Mouse (Mus musculus): ENCODE measurements around the gene Rap1gds1. TPM values are rescaled to one million over a fixed set of nuclear protein-coding genes. Genes with fewer than 3 reads are reported as not detected.

The Rap1gds1 gene
- polyA plus RNA-seq, 1 experiment from 2014 or later = 50.3 TPM

- peak; percentile 98 for ATAC-seq (replicated peaks; ENCODE audit: insufficient number of reproducible peaks, low FRiP score, low TSS enrichment)
- 0 out of 2 replicates have a peak, but pooled peaks cover 2% of the 10 kb centered on the region for H3K9me3 ChIP-seq (replicated peaks; ENCODE audit: control insufficient read depth, low read length)
- no peaks in the 10 kb centered on the region for H3K27me3 ChIP-seq (ENCODE audit: control insufficient read depth, insufficient read depth, low read length)
- peak overlapping the region; percentile 91 for H3K27ac ChIP-seq (ENCODE audit: low read depth, low read length)
- no peaks in the 10 kb centered on the region for H3K36me3 ChIP-seq (ENCODE audit: control insufficient read depth, insufficient read depth, low read length)
- WGBS (ENCODE audit: insufficient replicate concordance) = under 1% methylated on average over 66 of the region's 72 CpGs
- no peaks in the 10 kb centered on the region for H3K4me1 ChIP-seq (ENCODE audit: control insufficient read depth, insufficient read depth, low read length)
- peak overlapping the region; percentile 88 for H3K9ac ChIP-seq (ENCODE audit: low read depth, low read length)
- H3K4me3 ChIP-seq (ENCODE audit: low read depth, low read length) = peak overlapping the region; percentile 92
- H3K4me2 ChIP-seq = peak overlapping the region; percentile 85
Observed at GRCm38 (mm10) chr3:139075333-139076058, 495 bp upstream of the Rap1gds1 start.

- H3K4me2 ChIP-seq = peak overlapping the region; percentile 62
- no peaks in the 10 kb centered on the region for H3K27me3 ChIP-seq (ENCODE audit: control insufficient read depth, insufficient read depth, low read length)
- peak overlapping the region; percentile 99 for H3K27ac ChIP-seq (ENCODE audit: low read depth, low read length)
- no peaks in the 10 kb centered on the region for H3K4me1 ChIP-seq (ENCODE audit: control insufficient read depth, insufficient read depth, low read length)
- no peak for ATAC-seq (replicated peaks; ENCODE audit: insufficient number of reproducible peaks, low FRiP score, low TSS enrichment)
- H3K9me3 ChIP-seq (replicated peaks; ENCODE audit: control insufficient read depth, low read length) = 0 out of 2 replicates have a peak, but pooled peaks cover 2% of the 10 kb centered on the region
- peak overlapping the region; percentile 92 for H3K4me3 ChIP-seq (ENCODE audit: low read depth, low read length)
- peak overlapping the region; percentile 96 for H3K9ac ChIP-seq (ENCODE audit: low read depth, low read length)
- WGBS (ENCODE audit: insufficient replicate concordance) = 8% methylated on average over 12 of the region's 12 CpGs
- no peaks in the 10 kb centered on the region for H3K36me3 ChIP-seq (ENCODE audit: control insufficient read depth, insufficient read depth, low read length)
Observed at GRCm38 (mm10) chr3:139073801-139074483, 1.1 kb downstream of the Rap1gds1 start.

DNA sequence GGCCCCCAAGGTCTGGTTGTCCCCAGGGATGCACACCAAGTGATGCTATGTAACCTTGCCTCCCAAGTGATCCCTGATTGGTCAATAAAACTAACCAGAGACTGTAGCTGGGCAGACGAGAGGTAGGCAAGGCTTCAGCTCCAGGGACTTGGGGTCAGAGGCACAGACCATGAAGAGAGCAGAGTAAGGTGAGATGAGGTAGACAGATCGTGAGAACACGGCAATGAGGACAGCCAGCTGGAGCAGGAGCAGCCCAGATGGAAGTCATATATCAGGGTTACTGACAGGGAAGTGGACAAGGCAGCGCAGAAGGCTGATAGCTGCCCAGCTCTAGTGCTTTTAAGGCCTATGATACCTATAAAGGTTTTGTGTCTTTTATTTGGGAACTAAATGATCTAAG, 5.5 kb downstream of the Rap1gds1 start:
- ATAC-seq (replicated peaks; ENCODE audit: insufficient number of reproducible peaks, low FRiP score, low TSS enrichment) = no peak
- Histone ChIP-seq H3K27ac (ENCODE audit: low read depth, low read length) (no peak overlapping the region), H3K9ac (ENCODE audit: low read depth, low read length) (no peak overlapping the region), H3K4me1 (ENCODE audit: control insufficient read depth, insufficient read depth, low read length) (no peaks in the 10 kb centered on the region; the same call in 1 of the 2 replicates), H3K4me3 (ENCODE audit: low read depth, low read length) (no peak overlapping the region), H3K9me3 (replicated peaks; ENCODE audit: control insufficient read depth, low read length) (no peaks in the 10 kb centered on the region), H3K4me2 (no peak overlapping the region), H3K27me3 (ENCODE audit: control insufficient read depth, insufficient read depth, low read length) (no peaks in the 10 kb centered on the region), H3K36me3 (ENCODE audit: control insufficient read depth, insufficient read depth, low read length) (no peaks in the 10 kb centered on the region)
- 55% methylated on average over 4 of the region's 4 CpGs for WGBS (ENCODE audit: insufficient replicate concordance)

DNA sequence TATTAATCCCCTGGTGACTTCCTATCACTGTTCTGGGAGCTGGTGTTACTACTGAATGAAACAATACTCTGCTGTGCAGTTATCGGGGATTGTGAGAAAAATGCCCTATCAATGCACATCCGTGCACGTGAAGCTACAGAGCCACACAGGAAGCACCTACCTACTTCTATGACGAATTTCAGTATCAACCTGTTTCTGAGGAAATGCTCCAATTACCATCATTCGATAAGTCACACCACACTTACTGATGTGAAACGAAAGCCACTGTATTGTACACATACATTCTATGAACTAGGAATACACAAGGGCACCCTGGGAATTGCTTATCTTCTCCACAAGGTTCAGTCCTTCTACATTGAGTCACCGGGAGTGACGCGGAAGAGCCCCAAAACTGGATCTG, 10.9 kb downstream of the Rap1gds1 start:
- no peaks in the 10 kb centered on the region for H3K9me3 ChIP-seq (replicated peaks; ENCODE audit: control insufficient read depth, low read length)
- no peak for ATAC-seq (replicated peaks; ENCODE audit: insufficient number of reproducible peaks, low FRiP score, low TSS enrichment)
- no peak overlapping the region for H3K4me2 ChIP-seq
- H3K36me3 ChIP-seq (ENCODE audit: control insufficient read depth, insufficient read depth, low read length) = no peaks in the 10 kb centered on the region; the same call in 1 of the 2 replicates
- 88% methylated on average over 9 of the region's 9 CpGs for WGBS (ENCODE audit: insufficient replicate concordance)
- no peak overlapping the region for H3K9ac ChIP-seq (ENCODE audit: low read depth, low read length)
- no peak overlapping the region for H3K27ac ChIP-seq (ENCODE audit: low read depth, low read length)
- H3K4me3 ChIP-seq (ENCODE audit: low read depth, low read length) = no peak overlapping the region
- no peaks in the 10 kb centered on the region for H3K27me3 ChIP-seq (ENCODE audit: control insufficient read depth, insufficient read depth, low read length)
- H3K4me1 ChIP-seq (ENCODE audit: control insufficient read depth, insufficient read depth, low read length) = no peaks in the 10 kb centered on the region; the same call in 1 of the 2 replicates

GRCm38 (mm10) chr3:139062088-139062487, 12.9 kb downstream of the Rap1gds1 start:
- Histone ChIP-seq H3K9ac (ENCODE audit: low read depth, low read length) (no peak overlapping the region), H3K4me3 (ENCODE audit: low read depth, low read length) (no peak overlapping the region), H3K27ac (ENCODE audit: low read depth, low read length) (no peak overlapping the region), H3K27me3 (ENCODE audit: control insufficient read depth, insufficient read depth, low read length) (no peaks in the 10 kb centered on the region), H3K4me1 (ENCODE audit: control insufficient read depth, insufficient read depth, low read length) (no peaks in the 10 kb centered on the region; the same call in 1 of the 2 replicates), H3K36me3 (ENCODE audit: control insufficient read depth, insufficient read depth, low read length) (no peaks in the 10 kb centered on the region; the same call in 1 of the 2 replicates), H3K4me2 (no peak overlapping the region), H3K9me3 (replicated peaks; ENCODE audit: control insufficient read depth, low read length) (no peaks in the 10 kb centered on the region)
- no peak for ATAC-seq (replicated peaks; ENCODE audit: insufficient number of reproducible peaks, low FRiP score, low TSS enrichment)
- WGBS (ENCODE audit: insufficient replicate concordance) = 88% methylated on average over 3 of the region's 3 CpGs

DNA sequence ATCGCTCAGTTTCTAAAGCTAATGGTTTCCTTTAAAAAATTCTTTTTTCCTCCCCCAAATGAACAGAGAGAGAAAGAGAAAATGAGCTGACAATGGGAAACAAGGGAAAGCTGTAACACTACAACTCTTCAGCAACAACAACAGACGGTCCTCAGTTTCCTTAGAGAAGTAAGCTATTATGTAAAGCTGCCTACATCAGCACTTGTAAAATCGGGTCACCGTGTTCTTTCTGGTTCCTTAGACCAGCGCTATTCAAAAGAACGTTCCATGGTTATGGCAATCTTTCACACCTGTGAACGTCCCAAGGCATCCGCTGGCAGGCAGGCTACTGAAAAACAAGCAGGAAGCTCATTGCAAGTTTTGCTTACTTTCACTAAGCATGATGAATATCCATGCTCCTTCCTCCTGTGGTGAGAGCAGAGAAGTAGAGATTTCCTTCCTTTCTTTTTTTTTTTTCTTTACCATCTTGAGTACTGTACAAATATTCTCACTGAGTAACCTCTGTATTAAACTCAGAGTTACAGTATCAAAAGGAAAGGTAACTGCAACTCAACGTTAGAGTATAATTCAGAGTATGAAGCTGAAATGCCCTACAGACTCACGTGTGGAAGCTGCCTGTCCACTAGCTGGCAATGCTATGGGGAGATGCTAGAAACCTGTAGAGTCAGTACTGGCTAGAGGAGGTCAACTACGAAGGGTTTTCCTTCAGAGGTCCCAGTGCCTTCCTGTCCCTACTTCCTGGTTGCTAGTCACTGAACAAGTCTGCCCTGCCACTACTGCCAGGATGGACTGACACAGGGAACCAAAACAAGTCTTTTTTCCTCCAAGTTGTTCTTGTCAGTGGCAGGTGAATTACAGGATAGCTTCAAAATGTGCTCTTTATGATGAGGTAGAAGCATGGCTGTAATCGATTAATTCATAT, 26.0 kb downstream of the Rap1gds1 start:
- H3K27me3 ChIP-seq (ENCODE audit: control insufficient read depth, insufficient read depth, low read length) = no peaks in the 10 kb centered on the region
- H3K9ac ChIP-seq (ENCODE audit: low read depth, low read length) = no peak overlapping the region
- H3K4me1 ChIP-seq (ENCODE audit: control insufficient read depth, insufficient read depth, low read length) = no peaks in the 10 kb centered on the region
- no peak overlapping the region for H3K4me3 ChIP-seq (ENCODE audit: low read depth, low read length)
- no peak overlapping the region for H3K4me2 ChIP-seq
- no peak overlapping the region for H3K27ac ChIP-seq (ENCODE audit: low read depth, low read length)
- peaks cover 7% of the 10 kb centered on the region for H3K36me3 ChIP-seq (ENCODE audit: control insufficient read depth, insufficient read depth, low read length)
- no peaks in the 10 kb centered on the region for H3K9me3 ChIP-seq (replicated peaks; ENCODE audit: control insufficient read depth, low read length)
- WGBS (ENCODE audit: insufficient replicate concordance) = 88% methylated on average over 12 of the region's 12 CpGs
- ATAC-seq (replicated peaks; ENCODE audit: insufficient number of reproducible peaks, low FRiP score, low TSS enrichment) = no peak

GRCm38 (mm10) chr3:139042433-139042854, 32.6 kb downstream of the Rap1gds1 start:
- H3K4me2 ChIP-seq = no peak overlapping the region
- H3K27ac ChIP-seq (ENCODE audit: low read depth, low read length) = no peak overlapping the region
- no peak for ATAC-seq (replicated peaks; ENCODE audit: insufficient number of reproducible peaks, low FRiP score, low TSS enrichment)
- no peaks in the 10 kb centered on the region for H3K9me3 ChIP-seq (replicated peaks; ENCODE audit: control insufficient read depth, low read length)
- no peak overlapping the region for H3K4me3 ChIP-seq (ENCODE audit: low read depth, low read length)
- no peak overlapping the region for H3K9ac ChIP-seq (ENCODE audit: low read depth, low read length)
- WGBS (ENCODE audit: insufficient replicate concordance) = 68% methylated on average over 3 of the region's 3 CpGs
- peaks cover 3% of the 10 kb centered on the region; the same call in 1 of the 2 replicates for H3K36me3 ChIP-seq (ENCODE audit: control insufficient read depth, insufficient read depth, low read length)
- no peaks in the 10 kb centered on the region for H3K27me3 ChIP-seq (ENCODE audit: control insufficient read depth, insufficient read depth, low read length)
- H3K4me1 ChIP-seq (ENCODE audit: control insufficient read depth, insufficient read depth, low read length) = no peaks in the 10 kb centered on the region

- WGBS (ENCODE audit: insufficient replicate concordance) = 82% methylated on average over 4 of the region's 4 CpGs
- Histone ChIP-seq H3K36me3 (ENCODE audit: control insufficient read depth, insufficient read depth, low read length) (peaks cover 3% of the 10 kb centered on the region; the same call in 1 of the 2 replicates), H3K9ac (ENCODE audit: low read depth, low read length) (no peak overlapping the region), H3K4me3 (ENCODE audit: low read depth, low read length) (no peak overlapping the region), H3K9me3 (replicated peaks; ENCODE audit: control insufficient read depth, low read length) (no peaks in the 10 kb centered on the region), H3K4me2 (no peak overlapping the region), H3K4me1 (ENCODE audit: control insufficient read depth, insufficient read depth, low read length) (no peaks in the 10 kb centered on the region), H3K27ac (ENCODE audit: low read depth, low read length) (no peak overlapping the region), H3K27me3 (ENCODE audit: control insufficient read depth, insufficient read depth, low read length) (no peaks in the 10 kb centered on the region)
- ATAC-seq (replicated peaks; ENCODE audit: insufficient number of reproducible peaks, low FRiP score, low TSS enrichment) = no peak
Observed at GRCm38 (mm10) chr3:139041921-139042320, 33.1 kb downstream of the Rap1gds1 start.

All from heart, embryonic 11.5 days (tissue).